Mouse (Mus musculus): ENCODE data around the gene Ms4a3. TPM values are rescaled to one million over a fixed set of nuclear protein-coding genes. Genes with fewer than 3 reads are reported as not detected.

Gene Ms4a3
- polyA plus RNA-seq (2014; fragmentation: Illumina TruSeq; extraction: RNeasy Lipid Tissue Mini Kit (QIAGEN cat#74804); ENCODE audit: low read depth, low replicate concordance) = not detected

GRCm38 (mm10) chr19:11640732-11641131 lies at the start of gene Ms4a3:
TSS of gene Ms4a3 (minus strand) at chr19:11640851.

GRCm38 (mm10) chr19:11660459-11660858 lies 19.8 kb upstream of the Ms4a3 start, which contains the start of gene Oosp2:
TSS of gene Oosp2 (minus strand) at chr19:11660559.

GRCm38 (mm10) chr19:11623551-11623950 lies 17.1 kb downstream of the Ms4a3 start, which contains the start of gene Ms4a2:
TSS of gene Ms4a2 (minus strand) at chr19:11623719.

GRCm38 (mm10) chr19:11604603-11605002 lies 36.0 kb downstream of the Ms4a3 start, which contains the start of gene Ms4a6d:
TSS of gene Ms4a6d (minus strand) at chr19:11604849.

Other genes starting within 250 kb of the Ms4a3 start
- gene Ms4a4c, start 236.1 kb downstream of the Ms4a3 start, polyA plus RNA-seq (2014; fragmentation: Illumina TruSeq; extraction: RNeasy Lipid Tissue Mini Kit (QIAGEN cat#74804); ENCODE audit: low read depth, low replicate concordance) = 8.2 TPM
- 3.3 TPM for gene Ms4a4b, start 197.3 kb downstream of the Ms4a3 start, polyA plus RNA-seq (2014; fragmentation: Illumina TruSeq; extraction: RNeasy Lipid Tissue Mini Kit (QIAGEN cat#74804); ENCODE audit: low read depth, low replicate concordance)
- gene Ms4a6c, start 171.5 kb downstream of the Ms4a3 start, polyA plus RNA-seq (2014; fragmentation: Illumina TruSeq; extraction: RNeasy Lipid Tissue Mini Kit (QIAGEN cat#74804); ENCODE audit: low read depth, low replicate concordance) = 37.9 TPM
- 0.82 TPM for gene Gm8369, start 154.9 kb downstream of the Ms4a3 start, polyA plus RNA-seq (2014; fragmentation: Illumina TruSeq; extraction: RNeasy Lipid Tissue Mini Kit (QIAGEN cat#74804); ENCODE audit: low read depth, low replicate concordance)
- 22.9 TPM for gene Ms4a6b, start 124.3 kb downstream of the Ms4a3 start, polyA plus RNA-seq (2014; fragmentation: Illumina TruSeq; extraction: RNeasy Lipid Tissue Mini Kit (QIAGEN cat#74804); ENCODE audit: low read depth, low replicate concordance)
- 19.2 TPM for gene Ms4a4d, start 104.0 kb downstream of the Ms4a3 start, polyA plus RNA-seq (2014; fragmentation: Illumina TruSeq; extraction: RNeasy Lipid Tissue Mini Kit (QIAGEN cat#74804); ENCODE audit: low read depth, low replicate concordance)
- gene Ms4a6d, start 36.0 kb downstream of the Ms4a3 start, polyA plus RNA-seq (2014; fragmentation: Illumina TruSeq; extraction: RNeasy Lipid Tissue Mini Kit (QIAGEN cat#74804); ENCODE audit: low read depth, low replicate concordance) = 18.7 TPM
- gene Ms4a2, start 17.1 kb downstream of the Ms4a3 start, polyA plus RNA-seq (2014; fragmentation: Illumina TruSeq; extraction: RNeasy Lipid Tissue Mini Kit (QIAGEN cat#74804); ENCODE audit: low read depth, low replicate concordance) = 0.64 TPM
- 3.6 TPM for gene Oosp2, start 19.7 kb upstream of the Ms4a3 start, polyA plus RNA-seq (2014; fragmentation: Illumina TruSeq; extraction: RNeasy Lipid Tissue Mini Kit (QIAGEN cat#74804); ENCODE audit: low read depth, low replicate concordance)
- gene Oosp1, start 50.3 kb upstream of the Ms4a3 start, polyA plus RNA-seq (2014; fragmentation: Illumina TruSeq; extraction: RNeasy Lipid Tissue Mini Kit (QIAGEN cat#74804); ENCODE audit: low read depth, low replicate concordance) = 3.4 TPM
- gene Oosp3, start 56.2 kb upstream of the Ms4a3 start, polyA plus RNA-seq (2014; fragmentation: Illumina TruSeq; extraction: RNeasy Lipid Tissue Mini Kit (QIAGEN cat#74804); ENCODE audit: low read depth, low replicate concordance) = not detected
- not detected for gene Gif, start 106.7 kb upstream of the Ms4a3 start, polyA plus RNA-seq (2014; fragmentation: Illumina TruSeq; extraction: RNeasy Lipid Tissue Mini Kit (QIAGEN cat#74804); ENCODE audit: low read depth, low replicate concordance)
- gene Mrpl16, start 129.5 kb upstream of the Ms4a3 start, polyA plus RNA-seq (2014; fragmentation: Illumina TruSeq; extraction: RNeasy Lipid Tissue Mini Kit (QIAGEN cat#74804); ENCODE audit: low read depth, low replicate concordance) = 58.3 TPM
- gene Stx3, start 178.6 kb upstream of the Ms4a3 start, polyA plus RNA-seq (2014; fragmentation: Illumina TruSeq; extraction: RNeasy Lipid Tissue Mini Kit (QIAGEN cat#74804); ENCODE audit: low read depth, low replicate concordance) = 17.1 TPM
- gene Olfr1417, start 198.4 kb upstream of the Ms4a3 start, polyA plus RNA-seq (2014; fragmentation: Illumina TruSeq; extraction: RNeasy Lipid Tissue Mini Kit (QIAGEN cat#74804); ENCODE audit: low read depth, low replicate concordance) = not detected
- gene Olfr1418, start 220.2 kb upstream of the Ms4a3 start, polyA plus RNA-seq (2014; fragmentation: Illumina TruSeq; extraction: RNeasy Lipid Tissue Mini Kit (QIAGEN cat#74804); ENCODE audit: low read depth, low replicate concordance) = not detected
- not detected for gene Olfr1419, start 234.3 kb upstream of the Ms4a3 start, polyA plus RNA-seq (2014; fragmentation: Illumina TruSeq; extraction: RNeasy Lipid Tissue Mini Kit (QIAGEN cat#74804); ENCODE audit: low read depth, low replicate concordance)
- not detected for gene Olfr1420, start 245.7 kb upstream of the Ms4a3 start, polyA plus RNA-seq (2014; fragmentation: Illumina TruSeq; extraction: RNeasy Lipid Tissue Mini Kit (QIAGEN cat#74804); ENCODE audit: low read depth, low replicate concordance)

All from adrenal gland, adult 10 weeks (tissue).